Mouse (Mus musculus) kidney, adult 2 months (tissue): ENCODE results near the gene Pgm5.

Experiments
- CTCF ChIP-seq: fragments of 200-500 bp; conservative IDR thresholded peaks from 2 replicates; pipeline ENCODE4 v1.5.1; 2011; ENCODE audit warnings: low read depth, mild to moderate bottlenecking, control low read depth, low read length, moderate library complexity, mixed read lengths; ENCODE audit not compliant: insufficient read depth, insufficient read length
- POLR2A ChIP-seq: fragments of 200-500 bp; IDR thresholded peaks from one replicate; pipeline ENCODE4 v1.6.1; 2011; ENCODE audit warnings: low read depth, low read length, control low read depth

GRCm38 (mm10) chr19:24738786-24739185, 122.9 kb downstream of the Pgm5 start:
- no peak for TF ChIP-seq CTCF
- TF ChIP-seq POLR2A, result no peak
